Comparison of ENCODE assay signal across 8 mouse cellular contexts in the genomic region with DNA sequence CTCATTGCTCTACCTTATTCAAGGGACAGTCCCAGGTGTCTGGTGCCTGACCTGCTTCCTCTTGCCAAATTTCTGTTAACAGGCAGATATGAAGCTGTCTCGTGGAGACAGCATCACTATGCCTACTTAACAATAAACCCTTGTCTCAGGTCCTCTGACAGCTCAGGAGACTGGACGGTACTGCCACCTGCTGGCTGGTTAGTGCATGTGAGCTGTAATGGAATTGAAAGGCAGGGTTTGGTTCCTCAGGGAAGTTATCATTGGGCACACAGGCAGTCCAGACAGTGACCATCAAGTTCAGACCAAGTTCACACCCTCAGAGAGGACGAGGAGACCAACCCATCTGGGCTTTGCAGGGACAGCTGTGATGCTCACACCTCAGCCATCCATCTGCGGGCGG.
DNase-seq lines count a peak whose midpoint lies in the region; ATAC-seq and TF ChIP-seq lines count a peak whose summit lies in the region.

No protein-coding gene starts in this region.

- WGBS in kidney, embryonic 15.5 days: 32% methylated on average over 5 of the region's 5 CpGs
- 41% methylated on average over 5 of the region's 5 CpGs for WGBS in cerebellum, adult 2 months
- WGBS in midbrain, embryonic 12.5 days: 37% methylated on average over 5 of the region's 5 CpGs

- no peaks in the 10 kb centered on the region for H3K27me3 ChIP-seq in kidney, embryonic 15.5 days
- H3K27me3 ChIP-seq in cerebellum, adult 2 months (ENCODE audit: control insufficient read depth, insufficient read depth, low read length): no peaks in the 10 kb centered on the region
- no peaks in the 10 kb centered on the region for H3K27me3 ChIP-seq in midbrain, embryonic 12.5 days

- H3K36me3 ChIP-seq in kidney, embryonic 15.5 days: peaks cover 16% of the 10 kb centered on the region
- H3K36me3 ChIP-seq in midbrain, embryonic 12.5 days: peaks cover 17% of the 10 kb centered on the region

- no peak for TF ChIP-seq POLR2A in cerebellum, adult 2 months (IDR thresholded peaks at IDR 0.05; ENCODE audit: borderline replicate concordance, insufficient read depth, low read length)

- TF ChIP-seq CTCF in cerebellum, adult 2 months (IDR thresholded peaks at IDR 0.05; ENCODE audit: borderline replicate concordance, insufficient read depth, low read depth, low read length): peak; percentile 92

- H3K4me3 ChIP-seq in kidney, embryonic 15.5 days (replicated peaks): no peak overlapping the region
- H3K4me3 ChIP-seq in cerebellum, adult 2 months (replicated peaks; ENCODE audit: insufficient read depth, low read depth, low read length): no peak overlapping the region
- H3K4me3 ChIP-seq in midbrain, embryonic 12.5 days: no peak overlapping the region

- H3K9me3 ChIP-seq in kidney, embryonic 15.5 days (replicated peaks): no peaks in the 10 kb centered on the region
- H3K9me3 ChIP-seq in midbrain, embryonic 12.5 days: no peaks in the 10 kb centered on the region

- no peak overlapping the region for H3K9ac ChIP-seq in kidney, embryonic 15.5 days
- H3K9ac ChIP-seq in midbrain, embryonic 12.5 days (replicated peaks): no peak overlapping the region

- no peak for ATAC-seq in kidney, embryonic 15.5 days (replicated peaks; ENCODE audit: low FRiP score)
- ATAC-seq in frontal cortex, adult (ENCODE audit: low TSS enrichment): peak; percentile 93
- peak; percentile 64; the same call in 1 of the 2 replicates for ATAC-seq in midbrain, embryonic 12.5 days (ENCODE audit: low FRiP score, low read depth)

- intact Hi-C loops in left cerebral cortex, postnatal 10 days (cut with DNase I): no loop called here

- peak; percentile 70 for DNase-seq in kidney, adult 18-20 months
- DNase-seq in cerebellum, adult 2 months: peak; percentile 62 to 69
- DNase-seq in hindlimb bud, embryonic 11.5 days (ENCODE audit: extremely low spot score, low read depth, low spot score): peak; percentile 62
- peak; percentile 61 to 78 for DNase-seq in left cerebral cortex, postnatal 10 days (ENCODE audit: extremely low spot score in 1 of 2, low spot score in 2 of 2)
- peak; percentile 39 to 72 for DNase-seq in spleen, adult 18-20 months

- H3K4me1 ChIP-seq in kidney, embryonic 15.5 days: peaks cover 7% of the 10 kb centered on the region
- H3K4me1 ChIP-seq in cerebellum, adult 2 months (ENCODE audit: control insufficient read depth, insufficient read depth, low read length): peaks cover 5% of the 10 kb centered on the region
- peaks cover 4% of the 10 kb centered on the region; the same call in 1 of the 2 replicates for H3K4me1 ChIP-seq in midbrain, embryonic 12.5 days

- no peak overlapping the region for H3K27ac ChIP-seq in kidney, embryonic 15.5 days
- H3K27ac ChIP-seq in cerebellum, adult 2 months (ENCODE audit: insufficient read depth, low read length): no peak overlapping the region
- no peak overlapping the region for H3K27ac ChIP-seq in midbrain, embryonic 12.5 days (replicated peaks)

- no peak overlapping the region for H3K4me2 ChIP-seq in kidney, embryonic 15.5 days
- H3K4me2 ChIP-seq in midbrain, embryonic 12.5 days (replicated peaks): no peak overlapping the region
